Mouse (Mus musculus) c-Kit-positive CD71-negative TER-119-negative erythroid progenitor cells, embryonic 14.5 days (primary cell): Measurements from ENCODE around the gene Cdyl2.

Experiments
- DNase-seq: peaks from one replicate; pipeline ENCODE4 v3.0.0-alpha.2; 2013; ENCODE audit warnings: low read depth

Cdyl2 gene

GRCm38 (mm10) chr8:116732684-116733647, at the start of gene Cdyl2:
Gene Cdyl2, minus strand, starts transcription at chr8:116732991.
- DNase-seq = peak; percentile 37

- no peak for DNase-seq
Observed at GRCm38 (mm10) chr8:116780594-116780993, 47.8 kb upstream of the Cdyl2 start.

- no peak for DNase-seq
Observed at GRCm38 (mm10) chr8:116774220-116774619, 41.4 kb upstream of the Cdyl2 start.

GRCm38 (mm10) chr8:116772727-116773126, 39.9 kb upstream of the Cdyl2 start:
- DNase-seq = no peak

GRCm38 (mm10) chr8:116771797-116772343, 39.1 kb upstream of the Cdyl2 start:
- DNase-seq = peak; percentile 5

GRCm38 (mm10) chr8:116770756-116771155, 38.0 kb upstream of the Cdyl2 start:
- DNase-seq = no peak

- no peak for DNase-seq
Observed at GRCm38 (mm10) chr8:116756174-116756573, 23.4 kb upstream of the Cdyl2 start.

GRCm38 (mm10) chr8:116755557-116755956, 22.8 kb upstream of the Cdyl2 start:
- DNase-seq = no peak

GRCm38 (mm10) chr8:116740726-116741125, 7.9 kb upstream of the Cdyl2 start:
- no peak for DNase-seq

GRCm38 (mm10) chr8:116735306-116735705, 2.5 kb upstream of the Cdyl2 start:
- DNase-seq = no peak

- DNase-seq = no peak
Observed at GRCm38 (mm10) chr8:116734176-116734575, 1.4 kb upstream of the Cdyl2 start.

GRCm38 (mm10) chr8:116733648-116734014, 840 bp upstream of the Cdyl2 start:
- DNase-seq = no peak

GRCm38 (mm10) chr8:116731976-116732683, 661 bp downstream of the Cdyl2 start:
- DNase-seq = no peak

GRCm38 (mm10) chr8:116721451-116721850, 11.3 kb downstream of the Cdyl2 start:
- DNase-seq = no peak

GRCm38 (mm10) chr8:116707496-116707895, 25.3 kb downstream of the Cdyl2 start:
- DNase-seq = no peak

- DNase-seq = no peak
Observed at GRCm38 (mm10) chr8:116702501-116702900, 30.3 kb downstream of the Cdyl2 start.

- DNase-seq = no peak
Observed at GRCm38 (mm10) chr8:116692931-116693330, 39.9 kb downstream of the Cdyl2 start.

GRCm38 (mm10) chr8:116689741-116690140, 43.0 kb downstream of the Cdyl2 start:
- DNase-seq = no peak

GRCm38 (mm10) chr8:116676174-116676573, 56.6 kb downstream of the Cdyl2 start:
- DNase-seq = no peak

GRCm38 (mm10) chr8:116673966-116674805, 58.6 kb downstream of the Cdyl2 start:
- no peak for DNase-seq

GRCm38 (mm10) chr8:116673493-116673892, 59.3 kb downstream of the Cdyl2 start:
- DNase-seq = no peak

- no peak for DNase-seq
Observed at GRCm38 (mm10) chr8:116673052-116673451, 59.7 kb downstream of the Cdyl2 start.
